ENCODE assay signal across 10 mouse cellular contexts in the genomic region with DNA sequence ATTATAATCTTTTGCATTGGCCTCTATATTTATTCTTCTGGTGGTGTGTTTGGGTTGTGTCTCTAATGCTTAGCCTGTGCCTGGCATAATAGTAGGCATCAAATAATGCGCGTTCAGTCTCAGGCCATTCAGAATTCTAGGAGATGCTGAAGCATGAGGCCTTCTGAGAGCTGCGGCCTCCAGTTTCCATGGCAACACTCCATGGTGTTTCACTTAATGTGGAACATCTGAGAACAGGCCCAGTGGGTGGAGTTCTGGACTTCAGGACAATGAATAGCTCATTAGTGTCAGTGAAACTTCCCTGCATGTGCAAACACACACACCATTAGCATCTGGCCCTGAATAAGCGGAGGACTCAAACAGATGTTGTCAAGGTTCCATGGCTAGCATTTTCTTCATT.
DNase-seq lines count a peak whose midpoint lies in the region; ATAC-seq lines count a peak whose summit lies in the region.
"Had no signal": no experiment of that assay in that cellular context is flagged by ENCODE, and none has a peak within 500 bp of the region (broad histone marks: within the 10 kb centered on the region; RNA-seq: fewer than 3 reads in every experiment).

No protein-coding gene starts in this region.

- no peak overlapping the region for H3K4me3 ChIP-seq in kidney, embryonic 15.5 days (replicated peaks)
- H3K4me3 ChIP-seq in kidney, embryonic 16.5 days (ENCODE audit: low read length) = no peak overlapping the region
- H3K4me3 ChIP-seq: heart, embryonic 15.5 days; myocyte had no signal

- no peaks in the 10 kb centered on the region for H3K4me1 ChIP-seq in kidney, embryonic 15.5 days
- H3K4me1 ChIP-seq in kidney, embryonic 16.5 days (ENCODE audit: insufficient read depth, low read length) = no peaks in the 10 kb centered on the region
- H3K4me1 ChIP-seq: heart, embryonic 15.5 days had no signal

- WGBS in kidney, embryonic 15.5 days = 80% methylated on average over 4 of the region's 4 CpGs
- 85% methylated on average over 4 of the region's 4 CpGs for WGBS in kidney, embryonic 16.5 days

- H3K9ac ChIP-seq in kidney, embryonic 15.5 days = no peak overlapping the region
- no peak overlapping the region for H3K9ac ChIP-seq in kidney, embryonic 16.5 days (replicated peaks; ENCODE audit: low read length)
- H3K9ac ChIP-seq: heart, embryonic 15.5 days had no signal

- H3K27ac ChIP-seq in kidney, embryonic 15.5 days = no peak overlapping the region
- H3K27ac ChIP-seq in kidney, embryonic 16.5 days (ENCODE audit: low read length) = no peak overlapping the region
- H3K27ac ChIP-seq: heart, embryonic 15.5 days had no signal

- H3K27me3 ChIP-seq in kidney, embryonic 15.5 days = no peaks in the 10 kb centered on the region
- no peaks in the 10 kb centered on the region for H3K27me3 ChIP-seq in kidney, embryonic 16.5 days (ENCODE audit: insufficient read depth, low read length)
- H3K27me3 ChIP-seq: heart, embryonic 15.5 days had no signal

- no peak for ATAC-seq in kidney, embryonic 15.5 days (replicated peaks; ENCODE audit: low FRiP score)
- no peak for ATAC-seq in kidney, embryonic 16.5 days (ENCODE audit: low FRiP score, low TSS enrichment)
- no peak for ATAC-seq in inflammation-experienced regulatory T-cells, adult 6 months

- no peaks in the 10 kb centered on the region for H3K36me3 ChIP-seq in kidney, embryonic 15.5 days
- H3K36me3 ChIP-seq in kidney, embryonic 16.5 days (ENCODE audit: insufficient read depth, low read length) = no peaks in the 10 kb centered on the region
- H3K36me3 ChIP-seq: heart, embryonic 15.5 days had no signal

- no peaks in the 10 kb centered on the region for H3K9me3 ChIP-seq in kidney, embryonic 15.5 days (replicated peaks)
- H3K9me3 ChIP-seq in kidney, embryonic 16.5 days (ENCODE audit: low read length) = no peaks in the 10 kb centered on the region
- H3K9me3 ChIP-seq: heart, embryonic 15.5 days had no signal

- intact Hi-C loops in left cerebral cortex, postnatal 36 days (cut with DNase I) = no loop called here

- no peak overlapping the region for H3K4me2 ChIP-seq in kidney, embryonic 15.5 days
- H3K4me2 ChIP-seq in kidney, embryonic 16.5 days (replicated peaks; ENCODE audit: low read depth, low read length) = no peak overlapping the region
- H3K4me2 ChIP-seq: heart, embryonic 15.5 days had no signal

- DNase-seq in 3T3-L1 (ENCODE audit: low read depth, low spot score) = peak; percentile 21
- peak; percentile 76 for DNase-seq in embryo, embryonic 11.5 days (ENCODE audit: low read depth, low spot score)
- DNase-seq in gastrocnemius, postnatal 25 days = peak; percentile 39
- peak; percentile 6 to 17 for DNase-seq in left cerebral cortex, postnatal 36 days (ENCODE audit: low spot score in 2 of 2)
- peak; percentile 32 to 46 for DNase-seq in right cerebral cortex, adult 2 months (ENCODE audit: low spot score in 2 of 2)

Comparison
In these comparisons a context has a peak if more than half of its experiments do, and no peak if none do; other contexts are left out.
1. DNase-seq: peak in every context shown above with its lines; median percentile 76 in embryo, embryonic 11.5 days; 39 in gastrocnemius, postnatal 25 days; 39 in right cerebral cortex, adult 2 months; 21 in 3T3-L1; 12 in left cerebral cortex, postnatal 36 days.